Mouse (Mus musculus): ENCODE data around the gene Aimp1.

Gene Aimp1

DNA sequence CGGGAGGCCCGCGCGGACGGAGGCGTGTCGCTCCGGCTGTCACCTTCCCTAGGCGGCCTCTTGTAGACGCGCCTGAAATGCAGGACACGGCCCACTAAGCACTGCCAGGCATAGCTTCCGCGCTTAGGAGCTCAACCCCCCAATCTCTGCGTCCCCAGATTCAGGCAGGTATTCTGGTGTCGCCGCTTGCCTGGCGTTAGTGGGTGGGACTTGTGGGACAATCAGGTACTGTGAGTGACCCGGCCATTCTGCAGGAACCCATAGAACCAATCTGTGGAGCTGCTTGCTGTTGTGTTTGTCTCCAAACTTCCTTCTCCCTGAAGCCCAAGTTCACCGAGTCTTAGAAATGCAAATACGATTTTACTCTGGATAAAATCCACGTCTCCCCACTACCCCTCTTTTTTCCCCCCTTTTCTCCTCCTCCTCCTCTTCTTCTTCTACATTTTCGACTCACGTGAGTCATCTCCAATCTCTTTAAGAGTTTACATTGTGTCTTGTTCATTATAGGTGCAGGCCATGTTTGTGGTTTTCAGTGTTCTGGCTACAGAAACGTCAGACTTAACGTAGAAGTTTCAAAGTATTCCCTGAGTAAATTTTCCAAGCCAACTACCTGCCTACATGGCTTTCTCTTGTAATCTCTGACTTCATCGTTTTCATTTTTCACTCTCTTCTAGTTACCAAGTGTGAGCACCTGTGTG lies at the start of gene Aimp1:
Gene Aimp1, minus strand, starts transcription at position 140 of the 698 bp plus-strand sequence.
- no peak for DNase-seq

DNA sequence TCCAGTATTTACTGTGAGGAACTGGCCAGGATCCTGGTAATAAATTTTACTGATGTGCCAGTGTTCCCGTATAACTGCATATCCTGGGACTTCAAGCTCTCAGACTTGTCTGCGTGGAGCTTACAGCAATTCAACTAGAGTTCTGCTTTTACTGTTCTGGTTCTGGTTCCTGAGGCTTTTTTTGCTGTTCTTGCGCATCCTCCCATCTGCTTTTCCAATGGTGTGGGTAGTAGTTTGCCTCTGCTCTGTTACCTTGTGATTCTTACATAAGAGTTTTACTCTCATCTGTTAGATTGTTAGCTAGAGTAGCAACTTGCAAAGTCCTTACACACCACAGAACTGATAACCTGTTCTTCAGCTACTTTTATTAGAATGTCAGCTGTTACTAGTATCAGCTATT lies 40.2 kb upstream of the Aimp1 start:
- peak; percentile 14 for DNase-seq

GRCm38 (mm10) chr3:132717316-132717715 lies 33.1 kb upstream of the Aimp1 start:
- DNase-seq, result no peak

DNA sequence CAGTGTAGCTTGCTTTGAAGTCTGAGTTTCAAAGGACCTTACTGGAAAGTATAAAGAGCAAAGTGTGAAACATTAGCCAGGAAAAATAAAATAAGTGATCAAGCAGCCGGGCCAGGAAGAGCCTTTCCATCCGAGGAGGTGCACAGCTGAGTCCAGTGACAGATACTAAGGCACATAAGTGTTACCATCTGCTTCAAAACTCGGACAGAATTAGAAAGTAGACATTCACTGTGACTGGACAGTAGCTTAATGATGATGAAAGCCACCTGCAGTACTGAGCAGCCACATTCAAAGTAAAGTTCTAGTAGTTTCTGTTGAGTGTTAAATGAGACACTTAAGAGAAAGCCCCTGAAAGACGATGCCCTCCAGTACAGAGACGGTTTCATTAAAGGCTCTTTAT lies 29.7 kb upstream of the Aimp1 start:
- DNase-seq, result no peak

DNA sequence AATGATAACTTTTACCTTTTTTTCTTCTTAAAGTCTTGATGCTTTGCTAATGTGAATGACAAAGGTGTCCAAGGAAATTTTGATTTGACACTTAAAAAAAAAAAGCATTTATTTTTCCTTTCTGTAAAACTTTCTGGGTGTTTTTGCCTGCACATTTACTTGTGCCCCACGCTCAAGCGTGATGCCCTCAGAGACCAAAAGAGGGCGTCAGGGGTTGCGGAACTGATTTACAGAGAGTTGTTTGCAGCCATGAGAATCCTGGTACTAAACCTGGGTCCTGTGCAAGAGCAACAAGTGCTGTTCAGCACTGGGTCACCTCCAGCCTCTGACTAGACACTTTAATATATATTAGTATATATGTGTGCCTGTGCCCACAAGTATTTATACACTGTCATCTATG lies 22.8 kb upstream of the Aimp1 start:
- DNase-seq, result no peak

- DNase-seq, result no peak
Observed at GRCm38 (mm10) chr3:132704216-132704615, 20.0 kb upstream of the Aimp1 start.

GRCm38 (mm10) chr3:132701368-132701767 lies 17.2 kb upstream of the Aimp1 start:
- no peak for DNase-seq

GRCm38 (mm10) chr3:132683447-132684230 lies 531 bp downstream of the Aimp1 start, which contains the start of gene Tbck:
Gene Tbck, plus strand, starts transcription at chr3:132684144.
- DNase-seq, result peak; percentile 93

DNA sequence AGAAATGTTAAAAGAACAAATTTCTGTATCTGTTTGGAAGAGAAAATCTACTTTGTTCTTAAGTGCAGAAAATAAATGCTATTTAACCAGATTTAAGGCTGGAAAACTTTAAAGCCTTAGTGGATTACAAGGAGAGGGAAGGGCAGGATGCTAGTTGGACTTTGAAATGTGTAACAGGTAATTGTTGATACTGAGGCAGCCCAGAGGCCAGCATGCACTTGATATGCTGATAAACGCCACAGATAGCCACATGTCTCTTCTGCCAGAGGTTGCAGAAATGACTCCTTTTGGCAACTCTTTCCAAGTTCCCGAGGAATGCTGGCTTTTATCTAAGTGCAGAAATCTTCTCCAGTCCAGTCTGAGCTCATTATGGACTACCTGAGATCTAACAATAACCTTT lies 6.7 kb downstream of the Aimp1 start:
- DNase-seq, result no peak

DNA sequence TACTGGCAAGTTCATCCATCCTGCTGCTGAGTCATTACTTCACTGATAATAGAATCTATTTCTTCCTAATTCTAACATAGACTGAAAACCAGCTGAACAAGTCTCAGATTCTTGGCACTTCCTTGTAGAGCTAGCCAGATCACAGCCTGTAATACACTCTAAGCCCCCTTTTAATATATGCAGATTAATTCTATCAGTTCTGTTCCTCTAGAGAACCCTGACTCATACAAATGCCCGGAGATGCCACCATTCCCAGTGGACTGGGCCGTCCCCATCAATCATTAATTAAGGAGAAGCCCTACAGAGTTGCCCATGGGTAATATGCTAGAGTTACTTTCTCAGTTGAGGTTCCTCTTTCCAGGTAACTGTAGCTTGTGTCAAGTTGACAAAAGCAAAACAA lies 28.2 kb downstream of the Aimp1 start:
- no peak for DNase-seq

GRCm38 (mm10) chr3:132653959-132654358 lies 30.2 kb downstream of the Aimp1 start:
- no peak for DNase-seq

DNA sequence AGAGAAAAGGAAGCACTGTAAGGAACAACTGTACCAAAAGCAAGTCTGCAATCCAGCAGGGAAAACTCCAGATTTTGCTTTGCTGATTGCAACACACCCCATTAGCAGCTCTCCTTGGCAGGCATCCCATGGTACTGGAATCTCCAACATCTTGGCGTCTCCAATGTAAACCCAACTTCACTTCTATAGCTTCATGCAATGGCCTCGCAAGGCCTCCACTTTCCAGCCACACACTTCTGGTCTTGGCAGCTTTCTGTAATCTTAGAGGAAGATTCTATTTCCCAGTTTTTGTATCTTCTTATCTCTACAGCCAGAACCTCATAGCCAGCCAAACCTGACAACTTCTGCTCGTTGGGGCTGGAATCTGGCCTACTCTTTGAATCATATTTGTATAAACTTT lies 32.4 kb downstream of the Aimp1 start:
- DNase-seq, result no peak

GRCm38 (mm10) chr3:132650191-132650590 lies 34.0 kb downstream of the Aimp1 start:
- no peak for DNase-seq

GRCm38 (mm10) chr3:132649368-132649767 lies 34.8 kb downstream of the Aimp1 start:
- no peak for DNase-seq

- DNase-seq, result no peak
Observed at GRCm38 (mm10) chr3:132646814-132647213, 37.4 kb downstream of the Aimp1 start.

DNA sequence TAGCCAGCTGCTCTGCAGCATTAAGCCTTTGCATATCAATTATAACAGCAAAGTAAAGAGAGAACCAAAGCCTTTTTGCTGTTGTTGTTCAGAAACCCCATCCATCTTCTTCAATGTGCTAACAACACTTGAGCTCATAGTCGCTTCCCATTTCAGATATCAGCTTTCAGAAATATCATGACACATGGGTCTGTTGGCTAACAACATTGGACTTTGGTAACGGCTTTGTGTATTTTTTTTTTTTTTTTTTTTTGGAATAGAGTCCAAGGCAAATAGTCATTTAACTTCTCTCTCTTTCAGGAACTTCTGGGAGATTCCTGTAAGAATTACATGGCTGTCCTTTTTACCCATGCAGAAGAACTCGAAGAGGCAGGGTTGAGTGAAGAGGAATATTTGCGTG lies 40.1 kb downstream of the Aimp1 start:
- DNase-seq, result no peak

DNA sequence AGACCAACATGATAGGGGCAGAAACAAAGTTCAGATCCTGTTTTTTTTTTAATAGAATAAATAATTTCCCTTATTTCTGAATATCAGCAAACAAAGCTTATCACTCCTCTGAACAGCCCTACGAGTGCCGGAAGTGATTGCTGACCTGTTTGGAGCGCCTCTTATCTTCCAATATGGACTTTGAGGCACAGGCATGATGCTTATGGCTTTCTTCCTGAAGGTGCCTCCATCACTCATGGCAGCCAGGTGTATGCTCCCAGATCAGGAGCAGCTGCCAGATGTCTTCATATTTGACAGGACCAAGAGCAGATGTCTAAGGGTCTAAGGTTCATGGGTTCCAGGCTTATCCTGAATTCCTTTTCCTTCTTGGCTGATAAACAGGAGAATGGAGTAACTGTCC lies 47.1 kb downstream of the Aimp1 start:
- DNase-seq, result no peak

- DNase-seq, result no peak
Observed at GRCm38 (mm10) chr3:132633261-132633660, 50.9 kb downstream of the Aimp1 start.

DNA sequence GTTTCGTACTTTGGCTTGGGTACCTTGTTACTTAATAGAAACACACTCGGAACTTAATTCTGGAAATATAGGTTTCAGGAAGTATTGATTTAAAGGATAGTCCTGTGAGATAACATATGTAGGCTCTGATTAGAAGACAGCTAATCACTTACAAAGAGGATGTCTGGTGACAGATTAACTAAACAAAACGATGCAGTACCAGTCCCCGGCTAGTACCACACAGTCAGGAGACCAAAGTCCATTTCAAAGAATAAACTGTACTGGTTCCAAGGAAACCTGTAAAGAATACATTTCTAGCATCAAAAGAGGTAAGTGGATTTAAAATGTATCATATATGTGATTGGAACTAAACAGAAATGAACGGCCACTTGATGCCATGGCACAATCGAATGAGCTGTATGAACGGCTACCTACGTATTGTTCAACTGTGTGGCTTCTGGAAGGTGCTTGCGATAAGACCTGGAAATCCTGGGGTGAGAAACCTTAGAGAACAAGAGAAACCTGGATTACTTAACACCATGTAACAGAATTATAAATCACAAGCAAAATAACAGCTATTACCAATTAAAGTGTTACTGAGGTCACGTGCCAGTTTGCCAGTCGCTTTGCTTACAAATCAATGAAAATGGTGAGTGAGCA lies 54.5 kb downstream of the Aimp1 start, which contains the start of gene Gimd1:
Gene Gimd1, plus strand, starts transcription at position 220 of the 639 bp plus-strand sequence.
- no peak for DNase-seq

GRCm38 (mm10) chr3:132628741-132629140 lies 55.4 kb downstream of the Aimp1 start:
- DNase-seq, result no peak

All from kidney, adult 11 months (tissue).